Mouse (Mus musculus): ENCODE results near the gene Ppt1. TPM values are rescaled to one million over a fixed set of nuclear protein-coding genes. Genes with fewer than 3 reads are reported as not detected.

Gene Ppt1
- 10 to 100 TPM; 40.5 to 44.9 TPM for total RNA-seq (2023)

DNA sequence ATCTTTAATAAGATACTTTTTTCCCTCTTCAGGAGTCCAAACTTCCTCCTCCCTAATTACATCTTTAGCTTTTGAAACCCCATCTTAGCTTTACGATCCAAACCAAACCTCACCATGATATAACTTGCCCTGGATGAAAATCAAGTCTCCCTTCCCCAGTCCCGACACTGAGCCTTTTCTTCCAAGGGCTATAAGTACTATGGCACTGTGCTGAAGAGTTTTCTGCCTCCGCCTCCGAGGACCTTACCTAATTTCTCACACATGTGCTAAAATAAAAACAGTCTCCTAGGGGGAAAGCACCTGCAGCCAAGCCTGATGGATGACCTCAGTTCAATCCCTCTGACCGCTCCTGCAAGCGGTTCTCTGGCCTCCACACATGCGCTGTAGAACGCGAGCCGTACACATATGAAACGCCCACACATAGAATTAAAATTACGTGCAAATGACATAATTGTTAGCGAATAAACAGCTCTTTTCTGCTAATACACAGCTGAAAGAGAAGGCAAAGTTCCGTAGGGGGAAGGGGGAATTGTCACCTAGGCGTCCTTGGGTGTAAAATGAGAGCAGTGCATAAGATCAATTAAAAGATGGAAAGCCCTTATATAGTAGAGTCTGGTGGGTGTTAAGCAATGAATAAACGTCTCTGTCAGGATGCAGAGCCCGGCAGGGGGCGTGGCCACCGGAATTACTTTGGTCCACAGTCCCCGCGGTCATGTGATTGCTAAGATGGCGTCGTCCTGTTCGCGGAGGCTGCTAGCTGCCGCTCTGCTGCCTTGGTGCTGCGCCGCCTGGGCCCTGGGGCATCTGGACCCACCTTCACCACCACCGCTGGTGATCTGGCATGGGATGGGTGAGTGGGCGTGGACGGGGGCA, at the start of gene Ppt1:
Gene Ppt1, plus strand, starts transcription at position 713 of the 873 bp plus-strand sequence.

GRCm38 (mm10) chr4:122885768-122886578, 49.9 kb downstream of the Ppt1 start, which contains the start of gene Cap1:
Cap1 (minus strand) TSS chr4:122886056.

Other genes with a start within 250 kb of the Ppt1 start
- gene 9530002B09Rik, start 147.0 kb upstream of the Ppt1 start, total RNA-seq (2023): not detected
- gene Cap1, start 49.8 kb downstream of the Ppt1 start, total RNA-seq (2023): 100 to 1,000 TPM; 406 to 432 TPM
- 1 to 10 TPM in 1 of 2 experiments, under 1 TPM in 1; 0.30 to 2.6 TPM for gene Mfsd2a, start 124.9 kb downstream of the Ppt1 start, total RNA-seq (2023)
- gene Mycl, start 159.4 kb downstream of the Ppt1 start, total RNA-seq (2023): 1 to 10 TPM in 1 of 2 experiments, under 1 TPM in 1; 0.62 to 1.1 TPM
- gene Trit1, start 180.4 kb downstream of the Ppt1 start, total RNA-seq (2023): 10 to 100 TPM; 12.1 to 16.5 TPM

Measured in T-cell, adult 66 days (primary cell).